Mouse (Mus musculus): ENCODE data around the gene Tmc4. TPM values are rescaled to one million over a fixed set of nuclear protein-coding genes. Genes with fewer than 3 reads are reported as not detected.
A peak's percentile ranks its signal among the peaks of the same experiment; 100 is the strongest.
"Not testable (repeated sequence)": the region's sequence is repeated elsewhere in the genome, so short reads cannot be mapped to it uniquely, and the experiment has no call there.

Gene Tmc4
- polyA plus RNA-seq (2015; fragmentation: Nextera tagmentation; extraction: Ambion mirVana), result 5.7 and 6.2 TPM in 2 replicates

DNA sequence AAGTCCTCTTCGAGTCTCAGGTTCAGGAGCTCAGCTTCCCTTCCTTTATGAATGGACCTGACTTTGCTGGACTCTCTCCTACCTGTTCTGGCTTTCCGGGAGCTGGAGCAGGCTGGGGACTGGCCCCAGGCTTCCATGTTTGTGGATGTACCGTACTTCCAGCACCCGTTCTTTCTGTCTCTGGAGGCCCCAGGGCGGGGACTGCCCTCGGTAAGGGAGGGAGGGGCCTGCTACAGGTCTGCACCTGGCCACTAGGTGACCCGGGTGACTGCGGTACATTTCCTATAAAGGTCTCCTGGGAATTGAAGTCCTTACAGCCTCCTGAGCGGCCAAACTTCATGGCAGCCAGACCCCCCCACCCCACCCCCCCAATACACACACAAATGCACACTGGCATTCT lies at the start of gene Tmc4:
Gene Tmc4 (minus strand): TSS at position 212 of the 400 bp plus-strand sequence.
- Histone ChIP-seq H3K4me2 (replicated peaks) (no peak within 1 kb of the TSS), H3K4me3 (no peak within 1 kb of the TSS), H3K27ac (no peak within 1 kb of the TSS), H3K9ac (peak within 1 kb of the TSS; percentile 25; the same call in 1 of the 2 replicates), H3K4me1 (no peaks in the 10 kb centered on the region), H3K9me3 (no peaks in the 10 kb centered on the region), H3K36me3 (peaks cover 36% of the 10 kb centered on the region), H3K27me3 (no peaks in the 10 kb centered on the region)
- no peak for ATAC-seq (ENCODE audit: low FRiP score, low read depth)
- WGBS, result 44% methylated on average over 9 of the region's 9 CpGs

DNA sequence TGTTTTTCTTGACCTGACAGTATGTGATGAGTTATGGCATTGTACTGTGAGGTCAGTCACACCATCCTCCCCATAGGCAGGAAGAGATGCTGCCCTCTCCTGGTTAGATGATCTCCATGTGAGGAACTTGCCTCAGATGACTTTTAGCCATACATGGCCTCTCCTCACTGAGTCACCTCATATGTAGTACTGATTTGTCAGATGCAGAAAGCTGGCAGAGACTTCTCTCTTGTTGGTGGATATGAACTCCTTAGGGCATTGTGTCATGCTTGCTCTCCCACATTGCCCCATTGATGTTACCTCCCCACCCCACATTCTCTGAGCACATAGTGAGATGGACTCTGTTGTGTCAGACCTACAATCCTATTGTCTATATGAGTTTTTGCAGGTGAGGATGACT lies 48.1 kb upstream of the Tmc4 start:
- not testable (repeated sequence) for ATAC-seq (ENCODE audit: low FRiP score, low read depth); H3K9me3 ChIP-seq; H3K4me2 ChIP-seq (replicated peaks); H3K9ac ChIP-seq; H3K36me3 ChIP-seq; H3K4me1 ChIP-seq; H3K4me3 ChIP-seq; H3K27me3 ChIP-seq; H3K27ac ChIP-seq

DNA sequence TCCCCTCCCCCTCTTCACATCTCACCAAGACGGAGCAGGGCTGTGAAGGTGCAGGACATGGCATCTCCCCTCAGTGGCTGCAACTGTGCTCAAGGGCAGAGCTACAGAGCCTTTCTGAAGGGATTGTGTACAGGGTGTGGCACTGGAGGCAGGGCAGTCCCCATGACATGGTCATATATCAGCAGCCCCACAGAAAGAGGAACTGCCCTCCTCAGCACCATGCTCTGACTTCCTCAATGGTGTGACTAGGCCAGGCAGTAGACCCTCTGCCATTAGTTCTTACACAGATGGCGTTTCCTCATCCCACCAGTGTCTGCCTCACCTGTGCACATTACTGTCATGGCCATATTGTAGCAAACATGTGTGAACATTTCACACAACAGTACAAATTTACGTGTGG lies 42.9 kb upstream of the Tmc4 start, which contains the start of gene Pirb:
Gene Pirb (minus strand): TSS at position 124 of the 400 bp plus-strand sequence.
- H3K4me1 ChIP-seq; H3K27me3 ChIP-seq; H3K4me2 ChIP-seq (replicated peaks); H3K9me3 ChIP-seq; H3K9ac ChIP-seq; H3K27ac ChIP-seq; ATAC-seq (ENCODE audit: low FRiP score, low read depth); H3K36me3 ChIP-seq; H3K4me3 ChIP-seq: not testable (repeated sequence)
- WGBS, result 11% methylated on average over 1 of the region's 3 CpGs

DNA sequence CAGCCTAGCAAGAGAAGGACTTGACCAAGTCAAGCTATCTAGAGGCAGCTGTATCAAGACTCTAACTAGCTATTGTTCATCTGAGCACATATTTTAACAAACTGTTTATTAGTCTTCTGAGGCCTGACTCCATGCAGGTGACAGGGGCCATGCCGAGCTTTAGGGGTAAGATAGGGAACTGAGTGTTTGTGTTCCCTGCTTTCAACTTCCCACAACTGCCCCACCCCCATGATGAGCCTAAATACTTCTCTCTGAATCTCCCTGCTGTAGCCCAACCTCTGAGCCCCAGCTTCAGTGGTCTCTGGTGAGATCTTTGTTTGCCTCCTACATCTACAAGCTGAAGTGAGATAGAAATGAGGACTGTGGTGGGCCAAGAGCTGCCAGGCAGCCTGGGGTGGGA lies 37.9 kb upstream of the Tmc4 start:
- H3K27ac ChIP-seq, result no peak overlapping the region
- WGBS, result 56% methylated on average over 1 of the region's 1 CpGs
- no peaks in the 10 kb centered on the region for H3K27me3 ChIP-seq
- ATAC-seq (ENCODE audit: low FRiP score, low read depth), result no peak
- no peaks in the 10 kb centered on the region for H3K36me3 ChIP-seq
- no peak overlapping the region for H3K4me2 ChIP-seq (replicated peaks)
- H3K4me1 ChIP-seq, result no peaks in the 10 kb centered on the region
- no peaks in the 10 kb centered on the region for H3K9me3 ChIP-seq
- H3K9ac ChIP-seq, result no peak overlapping the region
- no peak overlapping the region for H3K4me3 ChIP-seq

DNA sequence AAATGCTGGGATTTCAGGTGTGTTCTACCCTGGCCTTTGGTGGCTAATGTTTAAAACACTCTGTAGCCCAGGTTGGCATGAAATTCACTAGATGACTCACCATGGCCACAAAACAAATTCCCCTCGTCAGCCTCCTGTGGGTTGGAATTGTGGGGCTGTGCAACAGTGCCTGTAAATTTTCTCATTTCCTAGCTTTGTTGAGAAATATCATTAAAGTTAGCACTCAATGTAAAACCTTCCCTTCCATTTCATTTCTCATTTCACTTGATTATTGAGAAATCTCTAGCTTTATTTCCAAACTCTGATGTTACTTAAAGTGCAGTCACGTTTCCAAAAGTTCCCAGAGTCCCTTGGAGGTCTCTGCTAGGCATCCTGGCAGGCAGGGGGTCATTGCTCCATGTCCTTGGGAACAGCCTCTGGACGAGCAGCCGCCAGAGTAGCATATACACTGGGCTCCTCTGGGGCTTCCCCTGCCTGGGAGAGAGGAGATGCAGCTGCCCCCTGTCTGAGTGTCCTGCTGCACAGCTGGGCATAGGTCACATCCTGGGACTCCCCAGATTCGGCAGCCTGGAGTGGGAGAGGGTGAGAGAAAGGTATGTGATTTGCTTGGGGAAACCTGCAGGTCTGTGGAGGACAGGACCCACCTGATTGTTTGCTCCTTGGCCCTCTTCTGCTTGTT lies 35.0 kb upstream of the Tmc4 start:
- H3K27me3 ChIP-seq, result no peaks in the 10 kb centered on the region
- no peak overlapping the region for H3K9ac ChIP-seq
- H3K27ac ChIP-seq, result no peak overlapping the region
- no peak for ATAC-seq (ENCODE audit: low FRiP score, low read depth)
- H3K36me3 ChIP-seq, result peaks cover 9% of the 10 kb centered on the region
- H3K4me3 ChIP-seq, result no peak overlapping the region
- no peaks in the 10 kb centered on the region for H3K9me3 ChIP-seq
- WGBS, result 34% methylated on average over 5 of the region's 5 CpGs
- no peaks in the 10 kb centered on the region for H3K4me1 ChIP-seq
- no peak overlapping the region for H3K4me2 ChIP-seq (replicated peaks)

DNA sequence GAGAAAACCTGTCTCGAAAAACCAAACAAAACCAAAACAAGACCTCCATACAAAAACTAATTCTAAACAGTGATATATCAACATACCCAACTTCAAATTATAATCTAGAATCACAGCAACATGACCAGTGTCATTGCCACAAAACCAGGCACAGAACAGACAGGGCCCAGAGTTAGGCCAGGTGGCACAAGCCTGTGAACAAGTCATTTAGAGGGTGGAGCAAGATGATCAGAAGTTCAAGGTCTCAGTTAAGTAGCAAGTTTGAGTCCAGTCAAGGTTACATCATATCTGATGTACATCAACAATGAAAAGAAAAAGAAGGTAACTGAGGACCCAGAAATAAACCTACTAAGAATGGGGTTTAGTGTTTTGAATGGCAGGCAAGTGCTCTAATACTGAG lies 31.6 kb upstream of the Tmc4 start:
- no peak overlapping the region for H3K4me2 ChIP-seq (replicated peaks)
- no peaks in the 10 kb centered on the region for H3K27me3 ChIP-seq
- H3K4me1 ChIP-seq, result peaks cover 14% of the 10 kb centered on the region
- ATAC-seq (ENCODE audit: low FRiP score, low read depth), result no peak
- peaks cover 30% of the 10 kb centered on the region for H3K36me3 ChIP-seq
- no peak overlapping the region for H3K4me3 ChIP-seq
- no peak overlapping the region for H3K9ac ChIP-seq
- H3K9me3 ChIP-seq, result no peaks in the 10 kb centered on the region
- WGBS, result 76% methylated on average over 1 of the region's 1 CpGs
- no peak overlapping the region for H3K27ac ChIP-seq

DNA sequence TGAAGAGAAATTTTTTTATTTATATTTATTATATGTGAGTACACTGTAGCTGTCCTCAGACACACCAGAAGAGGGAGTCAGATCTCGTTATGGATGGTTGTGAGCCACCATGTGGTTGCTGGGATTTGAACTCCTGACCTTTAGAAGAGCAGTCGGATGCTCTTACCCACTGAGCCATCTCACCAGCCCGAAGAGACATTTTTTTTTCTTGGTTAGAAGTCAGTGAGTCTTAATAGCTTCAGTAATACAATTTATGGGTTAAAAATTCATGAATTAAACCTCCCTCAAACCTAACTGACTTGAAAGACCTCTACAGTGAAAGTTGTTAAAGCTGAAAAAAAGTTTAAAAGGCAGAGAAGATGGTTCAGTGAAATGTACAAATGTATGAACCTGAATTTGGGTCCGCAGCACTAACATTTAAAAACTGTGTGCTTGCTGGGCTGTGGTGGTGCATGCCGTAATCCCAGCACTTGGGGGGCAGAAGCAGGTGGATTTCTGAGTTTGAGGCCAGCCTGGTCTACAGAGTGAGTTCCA lies 31.2 kb upstream of the Tmc4 start:
- H3K9ac ChIP-seq; H3K9me3 ChIP-seq; H3K27me3 ChIP-seq; ATAC-seq (ENCODE audit: low FRiP score, low read depth); H3K4me3 ChIP-seq; H3K27ac ChIP-seq; H3K4me2 ChIP-seq (replicated peaks): not testable (repeated sequence)
- peaks cover 14% of the 10 kb centered on the region for H3K4me1 ChIP-seq
- WGBS, result 30% methylated on average over 5 of the region's 5 CpGs
- H3K36me3 ChIP-seq, result peaks cover 30% of the 10 kb centered on the region

DNA sequence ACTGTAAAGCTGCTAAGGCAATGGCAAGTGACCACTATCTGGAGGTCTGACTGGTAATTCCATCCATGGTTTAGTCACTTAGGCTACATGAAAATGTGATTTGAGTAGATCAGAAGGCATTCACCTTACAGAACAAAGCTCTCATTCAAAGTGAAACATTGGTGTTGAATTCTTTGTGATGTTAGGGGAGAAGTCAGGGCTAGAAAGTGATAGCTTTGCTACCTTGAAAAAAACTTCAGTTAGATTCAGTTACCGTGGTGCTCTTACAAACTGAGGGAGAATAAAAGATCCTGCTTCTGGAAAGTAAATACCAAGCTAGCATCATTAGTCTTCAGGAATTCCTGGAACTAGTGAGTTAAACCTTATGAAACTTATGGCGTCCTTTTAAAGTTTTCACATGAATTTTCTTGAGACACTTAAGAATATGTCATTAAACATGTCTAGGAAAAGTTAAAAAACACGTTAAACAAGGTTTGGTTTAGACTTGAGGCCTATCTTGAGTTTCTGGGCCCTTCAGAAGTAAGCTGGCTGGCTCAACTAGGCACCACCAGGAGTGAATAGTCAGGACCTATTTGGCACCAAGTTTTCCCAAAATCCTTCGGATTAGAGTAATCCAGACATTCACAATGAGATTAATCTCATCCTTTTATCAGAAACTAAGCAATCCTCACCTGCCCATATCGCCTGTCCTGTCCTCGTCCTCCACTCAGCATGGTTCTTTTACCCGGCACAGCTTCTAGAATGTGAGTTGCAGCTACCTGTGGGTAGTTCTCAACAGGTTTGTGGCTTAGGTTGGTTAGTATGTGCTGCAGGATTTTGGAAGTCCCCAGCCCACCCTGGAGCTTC lies 30.4 kb upstream of the Tmc4 start:
- H3K4me1 ChIP-seq, result peaks cover 14% of the 10 kb centered on the region
- no peaks in the 10 kb centered on the region for H3K27me3 ChIP-seq
- H3K9ac ChIP-seq, result no peak overlapping the region
- H3K36me3 ChIP-seq, result peaks cover 30% of the 10 kb centered on the region
- H3K4me3 ChIP-seq, result no peak overlapping the region
- H3K27ac ChIP-seq, result no peak overlapping the region
- H3K9me3 ChIP-seq, result no peaks in the 10 kb centered on the region
- 28% methylated on average over 7 of the region's 7 CpGs for WGBS
- H3K4me2 ChIP-seq (replicated peaks), result no peak overlapping the region
- no peak for ATAC-seq (ENCODE audit: low FRiP score, low read depth)

DNA sequence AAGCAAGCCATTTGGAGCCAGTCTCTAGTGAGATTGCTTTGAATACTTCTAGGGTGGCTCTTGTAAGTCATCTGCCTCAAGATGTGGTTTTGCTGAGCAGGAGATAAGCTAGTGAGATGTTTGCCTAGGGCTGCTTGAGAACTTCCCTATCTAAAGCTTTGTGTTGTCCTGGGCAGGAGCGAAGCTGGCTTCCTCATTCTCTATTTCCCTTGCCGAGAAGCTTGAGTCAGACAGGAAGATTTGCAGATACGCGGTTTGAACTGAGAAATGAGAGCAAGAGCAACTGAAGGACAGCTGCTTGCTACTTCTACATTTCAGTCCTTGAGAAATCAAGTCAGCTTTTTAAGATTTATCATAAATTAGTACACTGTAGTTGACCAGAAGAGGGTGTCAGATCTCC lies 29.7 kb upstream of the Tmc4 start:
- 74% methylated on average over 4 of the region's 4 CpGs for WGBS
- Histone ChIP-seq H3K9ac (peak overlapping the region; percentile 39; the same call in 1 of the 2 replicates), H3K27ac (no peak overlapping the region), H3K9me3 (no peaks in the 10 kb centered on the region), H3K4me1 (peaks cover 14% of the 10 kb centered on the region), H3K36me3 (peaks cover 30% of the 10 kb centered on the region), H3K4me3 (no peak overlapping the region), H3K27me3 (no peaks in the 10 kb centered on the region), H3K4me2 (replicated peaks) (peak overlapping the region; percentile 96)
- no peak for ATAC-seq (ENCODE audit: low FRiP score, low read depth)

DNA sequence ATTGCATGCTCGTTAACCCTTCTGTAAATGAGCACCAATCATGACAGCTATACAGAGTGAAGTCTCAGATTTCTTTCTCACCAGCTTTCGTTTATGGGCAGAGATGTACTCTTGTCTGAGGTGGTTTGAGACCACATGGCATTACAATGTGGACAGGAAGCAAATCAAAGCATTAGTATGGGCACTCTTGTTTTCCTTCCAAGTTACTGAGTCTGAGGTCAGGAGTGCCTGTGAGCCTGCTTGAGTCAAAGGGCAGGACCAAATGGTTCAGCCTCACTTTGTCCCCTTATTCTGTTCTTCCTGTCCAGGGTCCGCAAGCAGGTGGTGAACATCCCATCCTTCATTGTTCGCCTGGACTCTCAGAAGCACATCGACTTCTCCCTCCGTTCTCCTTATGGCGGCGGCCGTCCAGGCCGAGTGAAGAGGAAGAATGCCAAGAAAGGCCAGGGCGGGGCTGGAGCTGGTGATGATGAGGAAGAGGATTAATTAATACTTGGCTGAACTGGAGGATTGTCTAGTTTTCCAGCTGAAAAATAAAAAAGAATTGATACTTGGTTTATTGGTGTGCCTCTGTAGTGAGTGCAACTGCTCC lies 29.1 kb upstream of the Tmc4 start:
- 60% methylated on average over 11 of the region's 11 CpGs for WGBS
- no peak for ATAC-seq (ENCODE audit: low FRiP score, low read depth)
- H3K27ac ChIP-seq, result peak overlapping the region; percentile 4; the same call in 1 of the 2 replicates

DNA sequence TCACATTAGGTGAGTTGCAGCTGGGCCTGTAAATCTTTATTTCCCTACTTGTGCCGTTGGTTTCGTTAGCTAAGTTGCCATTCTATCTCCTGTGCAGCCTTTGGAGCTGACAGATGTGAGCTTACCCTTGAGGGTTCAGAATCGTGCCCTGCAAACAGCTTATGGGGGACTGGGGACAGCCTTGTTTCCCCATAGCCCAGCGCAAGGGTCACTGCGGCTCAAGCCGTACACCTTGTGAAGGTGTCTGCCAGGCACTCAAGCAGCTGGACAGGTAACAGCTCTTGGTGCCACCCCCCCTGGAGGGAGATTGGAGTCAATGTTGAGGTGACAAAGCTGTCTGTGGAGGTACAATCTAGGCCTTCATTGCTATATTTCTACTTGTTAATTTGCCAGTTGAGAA lies 28.6 kb upstream of the Tmc4 start:
- Histone ChIP-seq H3K4me2 (replicated peaks) (peak overlapping the region; percentile 96), H3K4me3 (peak overlapping the region; percentile 86), H3K27ac (peak overlapping the region; percentile 4; the same call in 1 of the 2 replicates), H3K36me3 (peaks cover 37% of the 10 kb centered on the region), H3K4me1 (peaks cover 14% of the 10 kb centered on the region), H3K27me3 (no peaks in the 10 kb centered on the region), H3K9ac (peak overlapping the region; percentile 93), H3K9me3 (no peaks in the 10 kb centered on the region)
- WGBS, result 22% methylated on average over 6 of the region's 6 CpGs
- ATAC-seq (ENCODE audit: low FRiP score, low read depth), result no peak

More for the DNA sequence above, 29.1 kb upstream of the Tmc4 start:
- Histone ChIP-seq H3K4me1 (peaks cover 14% of the 10 kb centered on the region), H3K9me3 (no peaks in the 10 kb centered on the region), H3K9ac (peak overlapping the region; percentile 93), H3K36me3 (peaks cover 32% of the 10 kb centered on the region), H3K27me3 (no peaks in the 10 kb centered on the region), H3K4me2 (replicated peaks) (peak overlapping the region; percentile 96), H3K4me3 (peak overlapping the region; percentile 86)

DNA sequence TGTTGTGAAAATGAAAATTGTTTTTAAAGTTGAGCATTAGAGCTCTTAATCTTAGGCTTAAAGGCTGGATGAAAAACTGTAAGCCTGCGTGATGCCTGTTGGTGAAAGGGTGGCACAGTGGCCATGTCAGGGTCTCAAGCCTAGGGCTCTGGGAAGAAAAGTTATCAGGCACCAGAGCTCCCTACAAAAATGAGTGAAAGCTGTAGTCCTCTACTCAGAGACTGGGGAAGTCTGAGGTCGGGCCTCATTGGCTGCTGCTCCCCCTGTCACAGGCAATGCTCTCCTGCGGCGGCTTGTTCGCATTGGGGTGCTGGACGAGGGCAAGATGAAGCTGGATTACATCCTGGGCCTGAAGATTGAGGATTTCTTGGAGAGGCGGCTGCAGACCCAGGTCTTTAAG lies 28.1 kb upstream of the Tmc4 start:
- not testable (repeated sequence) for H3K27me3 ChIP-seq; ATAC-seq (ENCODE audit: low FRiP score, low read depth); H3K9me3 ChIP-seq
- under 1% methylated on average over 7 of the region's 7 CpGs for whole genome bisulfite sequencing
- H3K4me1 ChIP-seq, result peaks cover 14% of the 10 kb centered on the region
- peak overlapping the region; percentile 72 for H3K27ac ChIP-seq
- peaks cover 42% of the 10 kb centered on the region for H3K36me3 ChIP-seq
- peak overlapping the region; percentile 93 for H3K9ac ChIP-seq
- peak overlapping the region; percentile 86 for H3K4me3 ChIP-seq
- peak overlapping the region; percentile 96 for H3K4me2 ChIP-seq (replicated peaks)

All from limb, embryonic 13.5 days (tissue).